Mouse (Mus musculus) G1E (cell line): ENCODE measurements at regions not wholly inside any gene's neighbourhood (a gene's known extent, or its start where the extent isn't known, plus 50 kb on each side); places are given as distances from the start of the nearest gene placed in this dataset.
A peak's percentile ranks its signal among the peaks of the same experiment; 100 is the strongest.

ENCODE experiments used
- ATAC-seq: 2 replicates; pipeline ENCODE4 v1.8.0; 2016; ENCODE audit warnings: mild to moderate bottlenecking; ENCODE audit not compliant: insufficient number of reproducible peaks, poor library complexity, low FRiP score, severe bottlenecking; ENCODE audit errors: extremely low read depth
- DNase-seq: peaks from one replicate; pipeline ENCODE4 v3.0.0; 2012; ENCODE audit warnings: low spot score
- H3K27me3 ChIP-seq: 2 replicates; pipeline ENCODE4 v1.6.1; 2012; ENCODE audit warnings: mild to moderate bottlenecking, low read length, inconsistent platforms; ENCODE audit not compliant: insufficient read depth
- H3K36me3 ChIP-seq: replicated peaks from 2 replicates; pipeline ENCODE3; 2012; ENCODE audit warnings: mild to moderate bottlenecking, inconsistent platforms
- H3K4me1 ChIP-seq: 2 replicates; pipeline ENCODE4 v1.6.1; 2012; ENCODE audit warnings: low read depth, low read length, inconsistent platforms, mixed read lengths; ENCODE audit not compliant: insufficient read depth
- H3K4me3 ChIP-seq: 2 replicates; pipeline ENCODE4 v1.5.1; 2012; ENCODE audit warnings: low read depth, mild to moderate bottlenecking, inconsistent platforms, low read length, moderate library complexity, mixed read lengths
- H3K9me3 ChIP-seq: replicated peaks from 2 replicates; pipeline ENCODE4 v1.6.1; 2012; ENCODE audit warnings: inconsistent platforms
- CTCF ChIP-seq: IDR thresholded peaks from 2 replicates; pipeline ENCODE4 v1.5.1; 2012; ENCODE audit warnings: low read depth, low read length, inconsistent platforms, mixed read lengths
- GATA1 ChIP-seq: IDR thresholded peaks from 2 replicates; pipeline ENCODE4 v1.6.1; 2012; ENCODE audit warnings: borderline replicate concordance, low read length, inconsistent platforms, mixed read lengths
- GATA2 ChIP-seq: IDR thresholded peaks from 2 replicates; pipeline ENCODE4 v1.6.1; 2012; ENCODE audit warnings: low read depth, low read length, inconsistent platforms, borderline replicate concordance
- POLR2AphosphoS5 ChIP-seq: IDR thresholded peaks from 2 replicates; pipeline ENCODE4 v1.6.1; 2012; ENCODE audit warnings: low read depth, low read length, inconsistent platforms; ENCODE audit not compliant: insufficient replicate concordance
- TAL1 ChIP-seq: conservative IDR thresholded peaks from 2 replicates; pipeline ENCODE4 v1.6.1; 2012; ENCODE audit warnings: low read depth, low read length, inconsistent platforms, mixed read lengths

DNA sequence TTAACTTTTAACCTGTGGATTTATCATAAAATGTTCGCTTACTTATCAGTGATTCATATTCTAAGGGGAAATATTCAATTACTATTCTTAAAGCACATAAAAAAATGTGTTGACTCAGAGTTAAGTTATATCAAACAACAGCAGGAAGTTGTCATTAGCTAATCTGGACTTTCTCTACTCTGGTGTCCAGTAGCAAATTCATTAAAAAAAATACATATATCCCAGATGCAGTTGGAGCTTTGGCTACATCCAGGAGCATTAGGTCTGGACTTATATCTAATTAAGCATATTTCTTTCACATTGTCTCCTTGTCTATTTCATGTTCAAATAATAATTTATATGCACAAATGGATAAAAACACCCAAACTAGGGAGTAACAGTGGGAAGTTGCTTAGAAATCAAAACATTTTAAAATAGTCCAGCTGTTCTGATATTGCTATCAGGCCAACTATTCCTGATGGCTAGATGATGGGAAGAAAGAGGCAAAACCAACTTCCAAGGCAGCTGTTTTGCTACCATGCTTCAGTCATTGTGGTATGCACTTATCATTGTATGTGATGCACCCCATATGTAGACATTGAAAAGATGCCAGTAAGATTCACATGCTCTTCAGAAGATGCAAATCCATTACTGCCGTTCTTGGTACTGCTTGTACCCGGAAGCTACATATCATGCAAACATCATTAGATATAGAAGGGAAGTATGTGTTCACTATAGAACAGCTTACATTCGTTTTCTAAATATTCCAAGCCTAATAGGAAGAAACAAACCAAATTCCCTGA lies 209.8 kb downstream of the 4933402N22Rik start:
- ATAC-seq: no peak
- H3K4me1 ChIP-seq: no peaks in the 10 kb centered on the region
- no peak for DNase-seq

GRCm38 (mm10) chr5:12138961-12139360 lies 221.1 kb downstream of the 4933402N22Rik start:
- H3K4me1 ChIP-seq: no peaks in the 10 kb centered on the region
- no peak for TF ChIP-seq POLR2AphosphoS5
- TF ChIP-seq CTCF: no peak
- no peak for TF ChIP-seq TAL1
- no peak for TF ChIP-seq GATA1
- TF ChIP-seq GATA2: no peak
- ATAC-seq (no peak), DNase-seq (no peak)
- no peaks in the 10 kb centered on the region for H3K27me3 ChIP-seq
- no peaks in the 10 kb centered on the region for H3K9me3 ChIP-seq
- no peaks in the 10 kb centered on the region for H3K36me3 ChIP-seq
- H3K4me3 ChIP-seq: no peak overlapping the region

More for the DNA sequence above, 209.8 kb downstream of the 4933402N22Rik start:
- H3K9me3 ChIP-seq: no peaks in the 10 kb centered on the region
- no peaks in the 10 kb centered on the region for H3K27me3 ChIP-seq
- TF ChIP-seq CTCF (no peak), POLR2AphosphoS5 (no peak), GATA1 (no peak)
- no peak overlapping the region for H3K4me3 ChIP-seq
- H3K36me3 ChIP-seq: no peaks in the 10 kb centered on the region

DNA sequence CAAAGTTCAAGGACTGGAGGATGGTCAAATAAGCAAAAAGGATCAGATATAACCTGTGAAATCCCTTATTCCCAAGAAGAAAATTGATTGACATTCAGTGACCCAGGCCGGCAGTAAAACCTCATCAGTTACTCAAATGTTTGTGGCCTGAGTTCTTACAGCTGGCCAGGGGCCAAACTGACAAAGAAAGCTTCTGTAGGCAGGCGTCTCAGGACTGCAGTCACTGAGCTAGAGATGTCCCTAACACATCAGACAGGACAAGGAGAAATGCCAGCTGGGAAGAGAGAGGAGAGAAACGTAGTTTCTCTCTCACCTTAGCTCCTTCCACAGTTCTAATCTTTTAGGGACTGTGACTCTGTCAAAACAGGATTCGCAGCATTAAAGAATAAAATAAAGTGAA lies 229.9 kb upstream of the Sema3d start:
- TF ChIP-seq GATA1: no peak
- TF ChIP-seq TAL1: no peak
- TF ChIP-seq POLR2AphosphoS5: no peak
- TF ChIP-seq CTCF: no peak
- no peak for TF ChIP-seq GATA2
- Histone ChIP-seq H3K4me1 (no peaks in the 10 kb centered on the region), H3K4me3 (no peak overlapping the region), H3K9me3 (no peaks in the 10 kb centered on the region), H3K27me3 (no peaks in the 10 kb centered on the region), H3K36me3 (no peaks in the 10 kb centered on the region)
- ATAC-seq (no peak), DNase-seq (no peak)

DNA sequence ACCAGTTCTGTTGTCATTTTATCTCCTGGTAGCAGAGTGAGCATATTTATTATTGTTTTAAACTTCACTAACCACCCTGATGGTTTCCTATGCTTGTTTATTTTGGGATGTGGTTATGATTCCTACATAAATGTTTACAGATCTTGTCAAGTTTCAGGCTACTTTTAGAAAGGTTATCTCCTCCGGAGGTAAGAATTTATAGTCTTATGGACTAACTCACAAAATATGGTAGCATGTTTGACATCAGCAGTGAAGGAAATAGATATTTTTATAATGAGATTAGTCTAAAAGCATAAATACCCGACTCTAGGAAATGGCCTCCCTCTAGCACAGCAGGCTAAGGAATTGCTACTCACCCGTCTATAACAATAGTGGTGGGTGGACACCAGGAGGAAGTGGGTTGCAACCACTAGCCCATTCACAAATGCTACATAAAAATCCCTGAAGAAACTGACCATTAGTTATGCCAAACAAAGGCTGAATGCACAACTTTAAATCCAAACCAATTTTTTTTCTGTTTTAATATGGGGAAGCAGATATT lies 228.6 kb upstream of the Sema3d start:
- ATAC-seq (no peak), DNase-seq (no peak)
- no peaks in the 10 kb centered on the region for H3K27me3 ChIP-seq
- no peak for TF ChIP-seq POLR2AphosphoS5
- no peak for TF ChIP-seq GATA1
- TF ChIP-seq GATA2: no peak
- no peak for TF ChIP-seq TAL1
- no peak for TF ChIP-seq CTCF
- H3K4me3 ChIP-seq: no peak overlapping the region
- H3K9me3 ChIP-seq: no peaks in the 10 kb centered on the region
- no peaks in the 10 kb centered on the region for H3K4me1 ChIP-seq
- H3K36me3 ChIP-seq: no peaks in the 10 kb centered on the region

- Histone ChIP-seq H3K4me1 (no peaks in the 10 kb centered on the region), H3K4me3 (no peak overlapping the region), H3K27me3 (no peaks in the 10 kb centered on the region), H3K9me3 (no peaks in the 10 kb centered on the region), H3K36me3 (no peaks in the 10 kb centered on the region)
- DNase-seq (no peak), ATAC-seq (no peak)
- TF ChIP-seq GATA2 (no peak), CTCF (no peak), TAL1 (no peak), POLR2AphosphoS5 (no peak), GATA1 (no peak)
Observed at GRCm38 (mm10) chr5:12191681-12192080, 191.5 kb upstream of the Sema3d start.

DNA sequence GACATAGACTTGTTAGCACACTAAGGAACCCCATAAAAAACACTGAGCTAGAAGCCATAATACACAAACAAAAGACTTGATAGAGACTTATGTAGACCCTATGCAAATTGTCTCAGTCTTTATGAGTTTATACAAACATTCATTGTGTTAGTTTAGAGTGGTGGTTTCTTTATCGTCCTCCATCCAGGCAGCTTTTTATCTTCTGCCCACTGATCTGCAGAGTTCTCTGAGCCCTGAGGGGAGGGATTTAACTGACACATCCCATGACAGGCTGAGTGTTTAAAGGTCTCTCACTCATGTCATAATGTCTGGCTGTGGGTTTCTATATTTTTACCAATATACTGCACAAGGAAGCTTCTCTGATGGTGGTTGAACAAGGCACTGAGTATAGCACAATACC lies 175.7 kb upstream of the Sema3d start:
- ATAC-seq: peak; percentile 65
- H3K4me3 ChIP-seq: no peak overlapping the region
- no peaks in the 10 kb centered on the region for H3K9me3 ChIP-seq
- DNase-seq: no peak
- no peaks in the 10 kb centered on the region for H3K27me3 ChIP-seq
- 0 out of 2 replicates have a peak, but pooled peaks cover 3% of the 10 kb centered on the region for H3K4me1 ChIP-seq
- no peak for TF ChIP-seq GATA1
- no peak for TF ChIP-seq CTCF
- no peak for TF ChIP-seq POLR2AphosphoS5
- TF ChIP-seq TAL1: no peak
- no peak for TF ChIP-seq GATA2
- H3K36me3 ChIP-seq: no peaks in the 10 kb centered on the region

GRCm38 (mm10) chr5:12209631-12210030 lies 173.6 kb upstream of the Sema3d start:
- Histone ChIP-seq H3K36me3 (no peaks in the 10 kb centered on the region), H3K27me3 (no peaks in the 10 kb centered on the region), H3K9me3 (no peaks in the 10 kb centered on the region), H3K4me1 (0 out of 2 replicates have a peak, but pooled peaks cover 3% of the 10 kb centered on the region), H3K4me3 (no peak overlapping the region)
- ATAC-seq (no peak), DNase-seq (no peak)
- TF ChIP-seq GATA1: no peak
- no peak for TF ChIP-seq TAL1
- no peak for TF ChIP-seq GATA2
- TF ChIP-seq CTCF: no peak
- TF ChIP-seq POLR2AphosphoS5: no peak
